ENCODE assay signal across 8 mouse cellular contexts in genomic region chr1:62704117-62704888, GRCm38 (mm10). TPM values are rescaled to one million over a fixed set of nuclear protein-coding genes. Genes with fewer than 3 reads are reported as not detected.
A peak's percentile ranks its signal among the peaks of the same experiment; 100 is the strongest.
DNase-seq lines count a peak whose midpoint lies in the region; ATAC-seq and TF ChIP-seq lines count a peak whose summit lies in the region.
"Had no signal": no experiment of that assay in that cellular context is flagged by ENCODE, and none has a peak within 500 bp of the region (broad histone marks: within the 10 kb centered on the region; RNA-seq: fewer than 3 reads in every experiment).

No protein-coding gene starts in this region.

- 0 out of 2 replicates have a peak, but pooled peaks cover 6% of the 10 kb centered on the region for H3K4me1 ChIP-seq in lung, embryonic 14.5 days (ENCODE audit: insufficient read depth)
- H3K4me1 ChIP-seq in forebrain, embryonic 10.5 days = peaks cover 77% of the 10 kb centered on the region
- peaks cover 80% of the 10 kb centered on the region for H3K4me1 ChIP-seq in limb, embryonic 10.5 days
- peaks cover 25% of the 10 kb centered on the region for H3K4me1 ChIP-seq in olfactory bulb, adult 2 months (ENCODE audit: control insufficient read depth, insufficient read depth, low read length)

- WGBS in lung, embryonic 14.5 days = 3% methylated on average over 9 of the region's 9 CpGs
- WGBS in forebrain, embryonic 10.5 days = 2% methylated on average over 9 of the region's 9 CpGs
- 0% methylated on average over 9 of the region's 9 CpGs for WGBS in limb, embryonic 10.5 days
- WGBS in olfactory bulb, adult 2 months = 35% methylated on average over 9 of the region's 9 CpGs

- H3K27ac ChIP-seq in lung, embryonic 14.5 days (ENCODE audit: low read depth) = peak overlapping the region; percentile 25; the same call in 1 of the 2 replicates
- 0 out of 2 replicates have a peak overlapping the region, but pooled peaks have one; percentile 48 for H3K27ac ChIP-seq in forebrain, embryonic 10.5 days
- peak overlapping the region; percentile 92 for H3K27ac ChIP-seq in limb, embryonic 10.5 days
- H3K27ac ChIP-seq in olfactory bulb, adult 2 months (ENCODE audit: insufficient read depth, low read depth, low read length) = no peak overlapping the region; the same call in 1 of the 2 replicates

- TF ChIP-seq CTCF in lung, embryonic 14.5 days (IDR thresholded peaks at IDR 0.05; ENCODE audit: low read depth) = no peak; the same call in 1 of the 2 replicates
- TF ChIP-seq CTCF in olfactory bulb, adult 2 months (IDR thresholded peaks at IDR 0.05; ENCODE audit: insufficient read depth, low read depth, low read length) = no peak

- peaks cover 25% of the 10 kb centered on the region for H3K27me3 ChIP-seq in lung, embryonic 14.5 days (ENCODE audit: insufficient read depth, low read length)
- H3K27me3 ChIP-seq in forebrain, embryonic 10.5 days (ENCODE audit: poor library complexity, severe bottlenecking) = peaks cover 96% of the 10 kb centered on the region
- H3K27me3 ChIP-seq in limb, embryonic 10.5 days (ENCODE audit: low read depth, poor library complexity, severe bottlenecking) = peaks cover 58% of the 10 kb centered on the region

- H3K4me2 ChIP-seq in lung, embryonic 14.5 days = peak overlapping the region; percentile 94

- H3K36me3 ChIP-seq in lung, embryonic 14.5 days (ENCODE audit: insufficient read depth) = no peaks in the 10 kb centered on the region
- H3K36me3 ChIP-seq in forebrain, embryonic 10.5 days (replicated peaks) = no peaks in the 10 kb centered on the region
- H3K36me3 ChIP-seq in limb, embryonic 10.5 days = no peaks in the 10 kb centered on the region; the same call in 1 of the 2 replicates

- DNase-seq in lung, embryonic 14.5 days = peak; percentile 43
- DNase-seq in lung, postnatal 14 days = no peak
- DNase-seq in forebrain, embryonic 10.5 days (ENCODE audit: extremely low spot score, low spot score) = peak; percentile 37
- peak; percentile 40 for DNase-seq in limb, embryonic 10.5 days (ENCODE audit: low spot score)
- DNase-seq in spleen, postnatal 4 days (ENCODE audit: low spot score in 2 of 2) = no peak
- DNase-seq: cerebellum, postnatal 10 days had no signal

- H3K9ac ChIP-seq in lung, embryonic 14.5 days = peak overlapping the region; percentile 66

- peak overlapping the region; percentile 58 for H3K4me3 ChIP-seq in lung, embryonic 14.5 days (ENCODE audit: low read depth, low read length)
- peak overlapping the region; percentile 75 for H3K4me3 ChIP-seq in forebrain, embryonic 10.5 days
- H3K4me3 ChIP-seq in limb, embryonic 10.5 days = peak overlapping the region; percentile 70
- peak overlapping the region; percentile 16; the same call in 1 of the 2 replicates for H3K4me3 ChIP-seq in olfactory bulb, adult 2 months (ENCODE audit: insufficient read depth, low read depth, low read length)

- no peak for TF ChIP-seq POLR2A in olfactory bulb, adult 2 months (IDR thresholded peaks at IDR 0.05; ENCODE audit: insufficient read depth, low read depth, low read length)

- no peaks in the 10 kb centered on the region for H3K9me3 ChIP-seq in lung, embryonic 14.5 days (ENCODE audit: low read depth, low read length)
- no peaks in the 10 kb centered on the region for H3K9me3 ChIP-seq in forebrain, embryonic 10.5 days
- H3K9me3 ChIP-seq in limb, embryonic 10.5 days (replicated peaks) = no peaks in the 10 kb centered on the region

- no peak for ATAC-seq in lung, embryonic 14.5 days (ENCODE audit: insufficient read depth)
- no peak for ATAC-seq in granulocyte monocyte progenitor cell, adult 5-6 weeks (replicated peaks; ENCODE audit: poor library complexity, severe bottlenecking)

RNA-seq across cellular contexts. Expression of gene Nrp2, which starts 1.2 kb away (rescaled TPM):
- polyA plus RNA-seq in lung, embryonic 14.5 days (2014; fragmentation: Nextera tagmentation; extraction: Ambion mirVana) = 9.9 and 10.8 TPM in 2 replicates
- polyA plus RNA-seq in forebrain, embryonic 10.5 days (2016; fragmentation: Nextera tagmentation; extraction: Ambion mirVana) = 9.6 and 10.5 TPM in 2 replicates
- polyA plus RNA-seq in limb, embryonic 10.5 days (2016; fragmentation: Nextera tagmentation; extraction: Ambion mirVana) = 31.7 and 54.7 TPM in 2 replicates
- polyA plus RNA-seq in olfactory bulb, adult 2 months (2012; ENCODE audit: insufficient read depth, insufficient read length, low replicate concordance, missing spikeins) = not detected in 2 replicates
- total RNA-seq in granulocyte monocyte progenitor cell, adult 5-6 weeks (2014; fragmentation: Nextera tagmentation) = 2.1 and 2.5 TPM in 2 replicates
- total RNA-seq in granulocyte monocyte progenitor cell, adult 5-6 weeks (2017) = 2.4 and 3.1 TPM in 2 replicates

Comparison
In these comparisons a context has a peak if more than half of its experiments do, and no peak if none do; other contexts are left out.
1. DNase-seq: peak in lung, embryonic 14.5 days (single experiment), forebrain, embryonic 10.5 days (single experiment) and limb, embryonic 10.5 days (single experiment); none in lung, postnatal 14 days (single experiment) and spleen, postnatal 4 days (0 of 2).
2. H3K4me3 ChIP-seq: peak in every context shown above with its lines; median percentile 75 in forebrain, embryonic 10.5 days; 70 in limb, embryonic 10.5 days; 58 in lung, embryonic 14.5 days; 16 in olfactory bulb, adult 2 months.
3. RNA of gene Nrp2, which starts 1.2 kb away (polyA plus RNA-seq): 31.7 to 54.7 TPM in limb, embryonic 10.5 days, 9.9 to 10.8 TPM in lung, embryonic 14.5 days and 9.6 to 10.5 TPM in forebrain, embryonic 10.5 days; not detected in olfactory bulb, adult 2 months; every median in the first group is over 10 times any median in the second.